Mouse (Mus musculus): ENCODE data around the gene Nsun7. TPM values are rescaled to one million over a fixed set of nuclear protein-coding genes. Genes with fewer than 3 reads are reported as not detected.

The Nsun7 gene
- total and polyA plus RNA-seq, 2 experiments from 2014 or later = 0.07 TPM; not detected in 1

DNA sequence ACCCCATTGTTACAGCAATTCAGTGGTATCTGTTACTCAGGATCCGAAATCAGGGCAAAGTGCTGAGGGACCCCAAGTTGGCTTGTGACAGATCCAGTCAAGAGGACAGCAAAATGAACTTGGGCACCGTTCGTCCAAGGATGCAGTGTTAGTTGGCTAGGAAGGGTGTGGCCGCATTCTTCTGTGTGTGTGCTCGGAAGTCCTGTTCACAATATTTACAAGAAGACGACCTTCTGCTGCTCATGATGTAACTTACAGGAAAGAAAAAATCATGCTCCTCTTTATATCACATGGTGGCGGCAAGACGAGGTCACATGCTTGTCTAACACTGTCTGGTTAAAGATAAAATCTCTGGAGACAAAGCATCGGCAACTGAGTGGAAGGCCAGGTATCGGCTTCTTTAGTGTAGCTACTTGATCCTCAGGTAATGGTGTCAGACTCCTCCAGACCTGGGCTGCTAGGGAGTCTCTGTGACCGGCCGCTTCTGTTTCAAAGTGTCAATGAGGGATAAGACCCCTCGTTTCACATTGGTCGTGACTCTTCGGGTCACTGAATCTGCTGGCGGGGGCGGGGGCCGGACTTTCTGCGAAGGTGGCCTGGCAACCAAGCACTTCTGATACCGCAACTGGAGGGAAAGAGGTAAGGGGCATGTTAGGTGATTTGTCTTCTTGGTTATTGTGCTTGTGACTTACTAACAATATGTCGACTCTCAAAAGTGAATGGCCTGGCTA, 42.6 kb downstream of the Nsun7 start:
- Histone ChIP-seq H3K27ac (ENCODE audit: low read depth) (no peak overlapping the region), H3K4me1 (ENCODE audit: control insufficient read depth, insufficient read depth) (no peaks in the 10 kb centered on the region), H3K36me3 (replicated peaks; ENCODE audit: control insufficient read depth, insufficient read depth, low read length) (peaks cover 54% of the 10 kb centered on the region), H3K9me3 (replicated peaks; ENCODE audit: control insufficient read depth, low read length) (no peaks in the 10 kb centered on the region), H3K27me3 (ENCODE audit: control insufficient read depth, insufficient read depth, low read length) (no peaks in the 10 kb centered on the region), H3K4me2 (ENCODE audit: low read depth, low read length) (no peak overlapping the region), H3K9ac (replicated peaks; ENCODE audit: low read depth, low read length) (no peak overlapping the region), H3K4me3 (ENCODE audit: low read depth, low read length) (no peak overlapping the region)
- no peak for TF ChIP-seq CTCF (IDR thresholded peaks at IDR 0.05; ENCODE audit: low read depth)
- TF ChIP-seq EP300 (IDR thresholded peaks at IDR 0.05; ENCODE audit: low read depth) = no peak
- ATAC-seq (ENCODE audit: insufficient read depth, low read depth) (no peak), DNase-seq (ENCODE audit: low spot score) (no peak)
- 83% methylated on average over 21 of the region's 21 CpGs for WGBS

DNA sequence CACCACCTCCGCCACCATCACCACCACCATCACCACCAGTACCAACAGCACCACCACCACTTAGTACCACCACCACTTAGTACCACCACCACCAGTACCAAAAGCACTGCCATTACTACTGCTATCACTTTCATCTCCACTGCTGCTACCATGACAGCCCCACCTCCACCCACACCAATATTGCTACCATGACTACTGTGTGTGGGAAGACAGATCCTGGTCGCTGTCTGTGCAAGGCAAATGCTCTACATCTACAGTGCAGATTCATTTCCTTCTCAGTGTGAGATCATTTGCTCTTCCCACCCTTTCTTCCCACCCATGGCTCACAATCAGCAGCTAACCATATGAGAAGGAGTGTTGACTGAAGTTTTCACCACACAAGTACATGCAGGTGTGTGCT, 43.2 kb downstream of the Nsun7 start:
- ATAC-seq (ENCODE audit: insufficient read depth, low read depth) = no peak
- no peak overlapping the region for H3K9ac ChIP-seq (replicated peaks; ENCODE audit: low read depth, low read length)
- no peaks in the 10 kb centered on the region for H3K4me1 ChIP-seq (ENCODE audit: control insufficient read depth, insufficient read depth)
- H3K27ac ChIP-seq (ENCODE audit: low read depth) = no peak overlapping the region
- no peaks in the 10 kb centered on the region for H3K9me3 ChIP-seq (replicated peaks; ENCODE audit: control insufficient read depth, low read length)
- no peaks in the 10 kb centered on the region for H3K27me3 ChIP-seq (ENCODE audit: control insufficient read depth, insufficient read depth, low read length)
- no peak overlapping the region for H3K4me2 ChIP-seq (ENCODE audit: low read depth, low read length)
- H3K4me3 ChIP-seq (ENCODE audit: low read depth, low read length) = no peak overlapping the region
- peaks cover 60% of the 10 kb centered on the region for H3K36me3 ChIP-seq (replicated peaks; ENCODE audit: control insufficient read depth, insufficient read depth, low read length)
- no peak for TF ChIP-seq EP300 (IDR thresholded peaks at IDR 0.05; ENCODE audit: low read depth)
- TF ChIP-seq CTCF (IDR thresholded peaks at IDR 0.05; ENCODE audit: low read depth) = no peak
- no peak for DNase-seq (ENCODE audit: low spot score)
- 98% methylated on average over 2 of the region's 2 CpGs for WGBS

DNA sequence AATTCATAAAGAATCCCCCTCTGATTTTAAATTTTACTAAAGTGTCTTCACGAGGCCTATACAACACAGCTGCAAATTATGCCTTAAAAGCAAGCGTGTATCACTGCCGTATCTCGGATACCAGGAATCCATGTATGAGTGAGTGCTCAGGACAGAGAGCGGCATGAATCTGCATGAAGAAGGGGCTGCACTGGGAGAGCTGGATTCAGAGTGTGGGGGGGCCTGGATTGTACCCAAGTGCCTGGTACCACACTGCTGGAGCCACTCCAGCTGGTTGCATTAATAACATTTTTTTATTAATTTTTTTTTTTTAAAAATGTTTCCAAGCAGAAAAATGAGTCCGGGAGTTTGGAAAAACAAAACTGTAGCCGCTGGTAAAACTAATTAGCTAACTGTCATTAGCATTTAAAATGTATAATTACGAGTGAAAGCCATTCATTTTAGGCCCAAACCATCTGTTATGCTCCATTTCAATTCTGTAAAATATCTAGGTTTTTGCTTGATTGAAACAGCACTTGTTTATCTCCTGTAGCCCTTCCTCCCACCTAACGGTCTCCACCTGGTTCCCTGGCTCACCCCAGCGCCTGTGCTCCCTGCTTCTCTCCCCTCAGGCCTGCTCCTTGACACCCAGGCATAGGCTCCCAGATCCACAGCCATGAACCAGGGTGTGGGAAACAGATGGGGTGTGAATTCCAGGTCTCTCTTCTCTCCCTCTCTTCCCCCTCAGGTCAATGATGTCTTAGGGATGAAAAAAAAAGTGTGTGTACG, 44.8 kb downstream of the Nsun7 start:
- DNase-seq (ENCODE audit: low spot score) (no peak), ATAC-seq (ENCODE audit: insufficient read depth, low read depth) (no peak)
- WGBS = 90% methylated on average over 11 of the region's 11 CpGs
- Histone ChIP-seq H3K36me3 (replicated peaks; ENCODE audit: control insufficient read depth, insufficient read depth, low read length) (peaks cover 65% of the 10 kb centered on the region), H3K27me3 (ENCODE audit: control insufficient read depth, insufficient read depth, low read length) (no peaks in the 10 kb centered on the region), H3K9me3 (replicated peaks; ENCODE audit: control insufficient read depth, low read length) (no peaks in the 10 kb centered on the region), H3K4me1 (ENCODE audit: control insufficient read depth, insufficient read depth) (no peaks in the 10 kb centered on the region), H3K9ac (replicated peaks; ENCODE audit: low read depth, low read length) (no peak overlapping the region), H3K27ac (ENCODE audit: low read depth) (no peak overlapping the region), H3K4me3 (ENCODE audit: low read depth, low read length) (no peak overlapping the region), H3K4me2 (ENCODE audit: low read depth, low read length) (no peak overlapping the region)
- TF ChIP-seq CTCF (IDR thresholded peaks at IDR 0.05; ENCODE audit: low read depth) = no peak
- TF ChIP-seq EP300 (IDR thresholded peaks at IDR 0.05; ENCODE audit: low read depth) = no peak

DNA sequence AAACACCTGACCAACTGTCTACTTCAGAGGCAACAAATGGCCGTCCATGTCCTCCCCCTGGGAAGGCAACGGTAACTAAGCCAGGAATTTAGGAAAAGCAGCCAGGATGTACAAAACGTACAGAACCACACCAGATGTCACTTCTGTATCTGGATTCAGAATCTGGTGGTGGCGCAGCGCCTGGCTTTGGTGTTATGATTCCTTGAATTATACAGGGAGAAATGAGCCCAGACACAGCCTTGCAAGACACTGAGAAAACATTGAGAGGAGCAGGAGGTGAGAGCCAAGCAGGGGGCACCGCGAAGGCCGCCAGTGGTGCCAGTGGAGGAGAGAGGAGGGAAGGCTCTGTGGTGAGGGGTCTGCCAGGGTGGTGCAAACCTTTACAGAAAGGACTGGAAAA, 45.8 kb downstream of the Nsun7 start:
- Histone ChIP-seq H3K27me3 (ENCODE audit: control insufficient read depth, insufficient read depth, low read length) (no peaks in the 10 kb centered on the region), H3K9ac (replicated peaks; ENCODE audit: low read depth, low read length) (no peak overlapping the region), H3K4me3 (ENCODE audit: low read depth, low read length) (no peak overlapping the region), H3K27ac (ENCODE audit: low read depth) (no peak overlapping the region), H3K4me2 (ENCODE audit: low read depth, low read length) (no peak overlapping the region), H3K4me1 (ENCODE audit: control insufficient read depth, insufficient read depth) (no peaks in the 10 kb centered on the region), H3K9me3 (replicated peaks; ENCODE audit: control insufficient read depth, low read length) (no peaks in the 10 kb centered on the region), H3K36me3 (replicated peaks; ENCODE audit: control insufficient read depth, insufficient read depth, low read length) (peaks cover 69% of the 10 kb centered on the region)
- TF ChIP-seq CTCF (IDR thresholded peaks at IDR 0.05; ENCODE audit: low read depth) (no peak), EP300 (IDR thresholded peaks at IDR 0.05; ENCODE audit: low read depth) (no peak)
- 85% methylated on average over 8 of the region's 8 CpGs for WGBS
- DNase-seq (ENCODE audit: low spot score) (no peak), ATAC-seq (ENCODE audit: insufficient read depth, low read depth) (no peak)

DNA sequence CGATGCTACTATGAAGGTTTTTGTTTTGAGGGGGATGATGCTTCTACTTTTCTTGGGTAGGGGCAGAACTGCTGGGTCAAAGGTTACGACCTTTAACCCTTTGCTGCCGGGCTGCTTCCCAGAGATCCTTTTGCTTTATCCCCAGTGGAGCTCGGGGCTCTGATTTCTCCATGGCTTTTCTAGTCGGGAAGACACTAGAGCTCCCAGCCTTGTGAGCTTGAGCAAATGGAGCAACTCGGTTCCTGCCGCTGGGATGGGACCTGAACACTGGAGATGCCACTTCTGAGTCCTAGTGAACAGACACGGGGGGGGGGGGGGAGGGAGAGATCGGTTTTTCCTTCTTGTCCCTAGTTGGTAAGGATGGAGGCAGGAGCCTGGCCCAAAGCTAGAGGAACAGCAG, 50.6 kb downstream of the Nsun7 start:
- ATAC-seq (ENCODE audit: insufficient read depth, low read depth) = no peak
- H3K27ac ChIP-seq (ENCODE audit: low read depth) = no peak overlapping the region
- WGBS = 85% methylated on average over 9 of the region's 9 CpGs
- H3K4me3 ChIP-seq (ENCODE audit: low read depth, low read length) = no peak overlapping the region
- H3K36me3 ChIP-seq (replicated peaks; ENCODE audit: control insufficient read depth, insufficient read depth, low read length) = peaks cover 53% of the 10 kb centered on the region
- no peak overlapping the region for H3K9ac ChIP-seq (replicated peaks; ENCODE audit: low read depth, low read length)
- H3K27me3 ChIP-seq (ENCODE audit: control insufficient read depth, insufficient read depth, low read length) = no peaks in the 10 kb centered on the region
- H3K4me2 ChIP-seq (ENCODE audit: low read depth, low read length) = no peak overlapping the region
- TF ChIP-seq EP300 (IDR thresholded peaks at IDR 0.05; ENCODE audit: low read depth) = no peak
- no peak for TF ChIP-seq CTCF (IDR thresholded peaks at IDR 0.05; ENCODE audit: low read depth)
- no peak for DNase-seq (ENCODE audit: low spot score)
- H3K9me3 ChIP-seq (replicated peaks; ENCODE audit: control insufficient read depth, low read length) = no peaks in the 10 kb centered on the region
- H3K4me1 ChIP-seq (ENCODE audit: control insufficient read depth, insufficient read depth) = no peaks in the 10 kb centered on the region
